Mouse (Mus musculus) brain, adult 2 months (tissue): ENCODE measurements at regions not wholly inside any gene's neighbourhood (a gene's known extent, or its start where the extent isn't known, plus 50 kb on each side); places are given as distances from the start of the nearest gene placed in this dataset.

ENCODE experiments used
- DNase-seq: peaks from one replicate; pipeline ENCODE4 v3.0.0; 2011; ENCODE audit warnings: low read depth, low spot score

DNA sequence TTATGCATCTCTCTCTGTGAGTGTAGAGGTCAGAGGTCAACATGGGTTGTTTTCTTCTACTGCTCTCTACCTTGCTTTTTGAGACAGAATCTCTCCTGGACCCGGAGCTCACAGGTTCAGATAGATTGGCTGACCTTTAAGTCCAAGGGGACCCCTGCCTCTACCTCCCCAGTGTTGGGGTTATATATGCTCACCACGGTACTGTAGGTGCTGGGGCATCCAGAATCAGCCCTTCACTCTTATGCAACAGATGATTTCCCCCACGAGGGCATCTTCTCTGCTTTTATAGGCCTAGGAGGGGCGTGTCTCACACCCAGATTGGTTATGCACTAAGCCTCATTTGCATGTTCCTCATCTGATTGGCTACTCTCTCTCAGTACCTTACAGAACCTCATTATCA is 282.5 kb upstream of the Zfp64 start:
- no peak for DNase-seq

GRCm38 (mm10) chr2:169237321-169237720 is 281.9 kb upstream of the Zfp64 start:
- DNase-seq = no peak

GRCm38 (mm10) chr2:169234368-169235070 is 279.1 kb upstream of the Zfp64 start:
- DNase-seq = no peak

DNA sequence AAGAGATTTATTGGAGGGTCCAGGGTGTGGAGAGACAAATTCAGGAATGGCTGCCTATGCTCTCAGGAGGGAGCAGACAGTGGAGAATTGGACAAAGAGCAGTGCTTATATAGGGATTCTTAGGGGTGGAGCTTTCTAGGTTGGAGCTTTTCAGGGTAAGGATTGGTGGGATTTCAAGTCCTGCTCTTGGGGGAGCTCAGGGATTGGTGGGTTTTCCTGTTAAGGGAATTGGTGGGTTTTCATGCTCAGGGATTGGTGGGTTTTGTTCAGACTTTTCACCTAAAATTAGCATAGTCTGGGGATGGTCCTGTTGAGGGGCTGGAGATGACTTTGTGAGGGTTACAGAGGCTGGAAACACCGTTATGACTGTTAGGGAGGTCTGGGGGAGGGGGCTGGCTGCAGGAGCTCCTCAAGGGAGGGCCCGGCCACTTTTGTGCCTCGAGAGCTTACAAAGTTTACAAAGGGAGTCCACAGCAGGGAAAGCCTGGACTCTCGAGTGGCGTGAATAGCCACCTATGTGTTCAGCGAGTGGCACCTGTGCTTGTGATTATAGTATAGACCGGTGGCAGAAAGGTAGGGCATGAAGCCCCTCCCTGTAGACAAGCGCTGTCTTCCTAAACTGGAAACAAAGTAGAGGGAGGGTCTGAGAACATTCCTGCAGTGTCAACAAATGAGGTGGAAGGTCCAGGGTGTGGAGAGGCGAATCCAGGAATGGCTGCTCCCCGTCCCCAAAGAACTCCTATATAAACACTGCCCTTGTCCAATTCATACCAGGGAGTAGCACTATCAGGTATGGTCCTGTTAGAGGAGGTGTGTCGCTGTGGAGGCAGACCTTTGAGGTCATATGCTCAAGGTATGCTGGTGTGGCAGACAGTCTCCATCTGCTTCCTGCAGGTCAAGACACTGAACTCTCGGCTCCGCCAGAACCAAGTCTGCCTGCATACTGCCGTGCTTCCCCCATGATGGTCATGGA is 278.1 kb upstream of the Zfp64 start:
- no peak for DNase-seq

DNA sequence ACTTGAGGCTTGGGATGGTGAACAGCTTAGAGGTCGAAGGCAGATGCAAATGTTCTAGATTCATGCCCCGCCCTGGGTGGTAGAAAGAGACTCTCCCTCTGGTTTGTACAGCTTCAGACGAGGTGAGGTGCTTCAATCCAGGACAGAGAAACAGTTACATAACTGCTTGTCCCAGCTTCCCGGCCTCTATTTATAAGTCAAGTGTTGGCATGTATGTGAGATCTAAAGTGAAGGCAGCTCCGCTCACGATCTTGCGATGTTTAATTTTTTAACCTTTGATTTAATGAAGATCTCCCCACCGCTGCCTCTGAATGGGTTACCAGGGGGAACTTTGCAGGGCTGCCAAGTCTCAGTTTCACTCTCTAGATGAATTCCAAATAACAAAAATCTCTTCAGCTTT is 266.9 kb upstream of the Zfp64 start:
- peak; percentile 56 for DNase-seq

DNA sequence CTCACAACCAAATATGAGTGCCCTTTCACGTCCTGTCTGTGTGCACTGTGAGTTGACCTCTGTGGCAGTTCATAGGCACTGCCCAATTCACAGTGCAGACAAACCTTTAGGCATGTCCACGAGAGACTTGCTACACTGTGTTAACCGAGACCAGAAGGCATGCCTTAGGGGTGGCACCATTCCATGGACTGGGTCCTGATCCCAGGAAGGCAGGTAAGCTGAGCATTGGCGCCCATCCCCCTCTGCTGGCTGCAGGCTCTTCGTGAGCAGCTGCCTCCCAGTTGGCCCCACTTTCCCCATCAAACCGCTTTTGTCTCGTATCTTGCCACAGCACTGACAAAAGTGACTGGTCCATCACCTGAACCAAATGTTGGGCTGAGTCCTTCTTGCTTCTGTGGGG is 265.8 kb upstream of the Zfp64 start:
- DNase-seq = no peak

DNA sequence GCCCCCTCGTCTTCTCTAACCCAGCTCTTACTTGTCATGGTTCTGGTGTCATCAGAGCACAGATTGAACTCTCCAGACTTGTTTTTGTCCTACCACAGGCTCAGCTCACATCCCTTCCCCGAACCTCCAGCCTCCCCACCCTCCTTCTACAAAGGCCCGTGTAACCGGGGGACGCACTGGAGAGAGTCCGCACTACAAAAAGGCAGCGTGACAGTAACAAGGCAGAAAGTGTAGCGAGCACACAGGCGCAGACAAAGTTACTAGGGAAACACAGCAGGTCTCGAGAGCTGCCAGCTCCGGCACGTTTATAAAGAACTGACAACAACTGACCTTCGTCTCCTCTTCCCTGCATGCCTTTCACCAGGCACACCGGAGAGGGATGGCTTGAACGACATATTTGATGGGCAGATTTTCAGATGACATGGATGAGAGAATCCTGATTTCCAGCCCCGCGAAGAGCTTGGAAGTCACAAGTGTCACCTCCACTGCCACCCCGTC is 260.2 kb upstream of the Zfp64 start:
- no peak for DNase-seq

DNA sequence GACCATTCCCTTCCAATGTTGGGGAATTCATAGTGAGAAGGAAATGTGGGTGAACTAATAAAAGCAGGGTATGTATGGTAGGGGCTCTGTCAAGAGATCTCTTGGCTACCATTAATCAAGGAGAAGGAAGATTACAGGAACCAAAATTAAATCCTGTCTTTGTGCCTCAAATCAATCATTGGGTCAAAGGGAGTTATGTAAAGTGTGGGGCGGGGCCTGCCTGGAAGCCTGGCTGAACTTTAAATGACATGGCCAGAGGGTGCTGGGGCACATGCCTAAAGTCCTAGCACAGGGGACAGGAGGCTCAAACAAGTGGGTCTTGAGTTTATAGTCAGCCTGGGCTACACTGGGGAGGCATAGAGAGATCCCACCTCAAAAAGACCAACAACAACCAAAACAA is 259.0 kb upstream of the Zfp64 start:
- no peak for DNase-seq

GRCm38 (mm10) chr2:169213314-169213713 is 257.9 kb upstream of the Zfp64 start:
- DNase-seq = no peak

DNA sequence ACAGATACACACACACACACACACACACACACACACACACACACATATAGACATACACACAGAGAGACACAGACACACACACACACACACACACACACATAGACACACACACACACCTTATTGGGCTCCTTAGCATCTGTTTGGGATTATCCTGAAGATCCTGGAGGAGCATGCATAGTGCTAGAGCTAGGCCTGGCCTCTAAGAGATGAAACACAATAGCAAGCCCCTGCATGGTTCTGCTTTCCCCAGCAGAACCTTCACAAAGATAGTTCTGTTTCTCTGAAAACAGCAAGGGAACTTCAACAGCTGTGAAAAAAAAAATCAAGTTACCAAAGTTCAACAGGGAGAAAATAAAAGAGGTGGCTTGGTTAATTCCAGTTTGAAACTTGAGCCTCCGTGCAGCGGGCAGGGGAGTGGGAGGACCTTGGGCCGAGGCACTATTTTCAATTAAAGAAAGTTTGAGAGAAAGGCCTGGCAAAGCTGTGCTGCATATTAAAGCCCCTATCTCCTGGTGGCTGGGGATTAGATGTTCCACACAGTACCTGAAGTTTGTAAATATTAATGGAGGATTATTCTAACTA is 257.4 kb upstream of the Zfp64 start:
- DNase-seq = no peak

GRCm38 (mm10) chr2:169204254-169204752 is 248.9 kb upstream of the Zfp64 start:
- DNase-seq = peak; percentile 14

DNA sequence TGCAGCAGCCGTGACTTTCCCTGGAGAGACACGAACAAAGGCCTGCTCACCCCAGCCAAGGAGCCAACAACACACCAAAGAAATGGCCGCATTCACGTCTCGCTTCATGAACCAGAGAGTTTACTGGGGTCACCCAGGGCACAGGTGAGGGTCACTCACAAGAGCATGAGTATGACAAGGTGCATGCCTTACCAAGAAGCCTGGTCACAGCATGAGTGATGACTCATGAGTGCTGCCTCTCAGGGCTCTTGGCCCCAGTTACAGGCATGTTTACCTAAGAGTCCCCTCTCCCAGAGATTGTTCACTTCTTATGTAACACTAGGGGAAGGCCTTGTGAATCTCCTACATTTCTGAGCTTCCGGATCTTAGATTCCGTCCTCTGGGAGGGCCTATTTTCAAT is 236.6 kb upstream of the Zfp64 start:
- DNase-seq = no peak

DNA sequence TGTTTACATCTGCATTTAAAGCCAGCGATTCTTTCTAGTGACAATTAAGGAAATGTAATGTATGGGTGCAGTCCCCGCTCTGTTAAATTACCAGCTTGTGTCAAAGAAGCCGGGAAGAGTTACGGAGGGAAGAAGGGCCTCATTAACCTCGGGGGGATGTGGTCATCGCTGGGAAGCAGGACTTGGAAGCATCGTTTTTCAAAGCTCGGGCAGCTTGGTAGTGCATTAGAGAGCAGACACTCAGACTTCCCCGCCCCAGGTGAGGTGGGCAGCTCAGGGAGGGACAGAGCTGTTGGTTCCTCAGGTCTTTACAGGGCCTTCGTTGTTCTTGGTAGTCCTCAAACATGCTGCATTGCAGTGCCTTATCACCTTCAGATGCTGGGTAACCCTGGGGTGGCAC is 236.1 kb upstream of the Zfp64 start:
- DNase-seq = no peak

DNA sequence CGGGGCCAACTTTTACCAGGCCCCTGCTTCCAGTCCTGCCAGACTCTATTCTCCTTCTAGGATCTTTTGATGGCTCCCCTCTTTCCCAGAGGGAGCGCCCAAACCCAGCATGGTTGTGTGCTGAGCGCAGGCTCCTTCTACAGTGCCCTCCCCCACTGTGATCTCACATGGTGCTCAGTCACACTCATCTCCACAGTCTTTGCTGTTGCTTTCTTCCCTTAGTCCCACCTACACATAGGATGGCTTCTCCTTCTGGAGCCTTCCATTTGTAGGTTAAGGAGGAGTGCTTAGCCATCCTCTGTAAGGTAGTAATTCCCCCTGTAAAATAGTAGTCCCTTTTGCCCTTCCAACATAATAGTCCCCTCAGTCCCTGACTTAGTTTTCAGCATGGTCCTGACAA is 222.2 kb upstream of the Zfp64 start:
- DNase-seq = peak; percentile 53

DNA sequence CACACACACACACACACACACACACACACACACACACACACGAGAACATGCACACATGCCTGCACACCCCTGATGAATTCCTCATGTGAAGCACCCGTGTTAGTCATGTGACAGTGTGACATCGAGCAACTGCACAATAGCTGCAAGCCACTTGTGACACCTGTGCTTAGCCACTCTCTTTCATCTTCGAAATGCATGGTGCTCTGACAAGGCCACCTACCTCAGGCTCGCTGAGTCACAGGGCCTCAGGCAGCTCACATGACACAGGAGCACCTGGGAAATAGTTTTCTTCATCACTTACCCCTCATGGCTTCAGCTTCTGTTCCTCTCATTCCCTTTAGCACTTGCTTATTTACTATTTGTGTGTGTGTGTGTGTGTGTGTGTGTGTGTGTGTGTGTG is 213.4 kb upstream of the Zfp64 start:
- no peak for DNase-seq

- no peak for DNase-seq
Observed at GRCm38 (mm10) chr2:169168376-169168775, 213.0 kb upstream of the Zfp64 start.

DNA sequence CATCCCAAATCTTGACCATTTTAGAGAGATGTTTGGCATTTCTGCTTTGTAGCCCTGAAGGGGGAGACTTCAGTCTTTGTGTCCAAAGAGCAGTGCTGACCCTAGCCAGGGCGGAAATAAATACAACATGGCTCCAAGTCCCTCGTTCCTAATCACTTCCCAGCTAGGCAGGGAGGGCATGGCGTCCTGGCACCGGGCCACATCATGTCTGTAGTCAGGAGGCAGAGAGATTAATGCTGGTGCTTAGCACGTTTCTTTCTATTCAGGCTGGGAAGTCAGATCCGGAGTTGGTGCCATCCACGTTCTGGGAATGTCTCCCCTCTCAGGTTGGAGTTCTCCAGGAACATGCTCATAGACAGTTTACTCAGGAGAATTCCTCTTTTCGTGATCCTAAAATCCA is 206.3 kb upstream of the Zfp64 start:
- DNase-seq = no peak

GRCm38 (mm10) chr2:169158760-169159159 is 203.4 kb upstream of the Zfp64 start:
- no peak for DNase-seq

DNA sequence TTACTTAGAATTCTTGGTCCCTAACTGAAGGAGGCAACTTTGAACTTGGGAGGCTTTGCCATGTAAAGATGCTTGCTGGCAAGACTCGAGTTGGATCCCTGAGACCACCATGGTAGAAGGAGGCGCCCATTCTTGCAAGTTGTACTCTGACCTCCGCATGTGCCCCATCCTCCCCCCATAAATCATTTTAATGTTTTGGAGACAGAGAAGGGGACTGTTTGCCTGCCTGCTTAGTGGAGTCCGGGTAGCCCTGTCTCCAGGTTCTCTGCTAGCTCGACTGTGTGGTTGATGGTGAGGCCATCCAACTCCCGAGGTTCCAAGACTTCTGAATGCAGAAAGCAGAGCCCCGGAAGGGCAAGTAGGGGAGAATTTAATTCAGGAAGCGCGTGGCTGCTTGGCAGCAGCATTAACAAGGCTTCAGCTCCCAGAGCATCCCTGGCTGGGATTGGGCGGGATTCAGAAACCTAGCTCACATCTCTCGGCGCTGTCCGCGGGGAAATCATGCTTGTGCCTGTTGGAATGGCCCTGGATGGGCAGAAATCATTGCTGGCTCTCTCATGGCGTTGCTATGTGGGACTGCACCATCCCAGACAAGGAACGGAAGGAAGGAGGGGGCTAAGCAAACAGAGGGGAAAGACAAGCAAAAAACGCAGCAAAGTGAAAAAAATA is 202.8 kb upstream of the Zfp64 start:
- peak; percentile 40 for DNase-seq

GRCm38 (mm10) chr2:169156908-169157307 is 201.5 kb upstream of the Zfp64 start:
- no peak for DNase-seq

DNA sequence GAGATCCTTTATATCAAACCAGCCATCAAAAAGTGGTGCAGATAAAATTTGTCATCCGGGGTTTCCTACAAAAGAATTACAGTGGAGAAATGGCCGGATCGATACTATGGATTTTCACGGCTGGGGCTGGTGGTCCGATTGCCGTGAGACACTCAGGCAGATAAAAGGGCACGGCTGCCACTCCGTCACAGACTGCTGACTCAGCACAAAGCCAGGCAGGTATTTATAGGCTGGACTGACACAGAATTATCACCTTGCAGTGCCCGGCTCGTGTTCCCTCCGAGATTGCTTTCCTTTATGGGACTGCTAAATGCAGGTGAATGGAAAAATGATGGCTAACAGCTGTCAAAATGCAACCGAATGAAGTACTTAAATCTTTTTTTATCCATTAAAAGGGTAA is 199.5 kb upstream of the Zfp64 start:
- no peak for DNase-seq

- DNase-seq = peak; percentile 56
Observed at GRCm38 (mm10) chr2:169147655-169148054, 192.3 kb upstream of the Zfp64 start.
